Mouse (Mus musculus) limb, embryonic 13.5 days (tissue): ENCODE data around the gene Gm10644. TPM values are rescaled to one million over a fixed set of nuclear protein-coding genes. Genes with fewer than 3 reads are reported as not detected.
A peak's percentile ranks its signal among the peaks of the same experiment; 100 is the strongest.

ENCODE experiments used
- ATAC-seq: fragments of 200-750 bp; cut with Nextera tagmentation; 2 replicates; pipeline ENCODE4 v1.8.0; 2017; ENCODE audit warnings: low read depth, moderate number of reproducible peaks, moderate TSS enrichment; ENCODE audit not compliant: low FRiP score
- H3K27ac ChIP-seq: fragments of 300-500 bp; sonication (generic); 2 replicates; pipeline ENCODE4 v1.5.1; 2015; ENCODE audit warnings: inconsistent platforms, mild to moderate bottlenecking, moderate library complexity
- H3K27me3 ChIP-seq: fragments of 300-500 bp; sonication (generic); 2 replicates; pipeline ENCODE4 v1.6.1; 2015; ENCODE audit warnings: mild to moderate bottlenecking, inconsistent platforms
- H3K36me3 ChIP-seq: fragments of 300-500 bp; sonication (generic); 2 replicates; pipeline ENCODE4 v1.6.1; 2015; ENCODE audit warnings: inconsistent platforms, mild to moderate bottlenecking, moderate library complexity
- H3K4me1 ChIP-seq: fragments of 300-500 bp; sonication (generic); 2 replicates; pipeline ENCODE4 v1.6.1; 2015; ENCODE audit warnings: inconsistent platforms
- H3K4me2 ChIP-seq: fragments of 300-500 bp; sonication (generic); replicated peaks from 2 replicates; pipeline ENCODE4 v1.6.1; 2015; ENCODE audit warnings: inconsistent platforms, mild to moderate bottlenecking, moderate library complexity
- H3K4me3 ChIP-seq: fragments of 300-500 bp; sonication (generic); 2 replicates; pipeline ENCODE4 v1.5.1; 2015; ENCODE audit warnings: moderate library complexity, mild to moderate bottlenecking, inconsistent platforms
- H3K9ac ChIP-seq: fragments of 300-500 bp; sonication (generic); 2 replicates; pipeline ENCODE4 v1.6.1; 2015; ENCODE audit warnings: mild to moderate bottlenecking, inconsistent platforms
- H3K9me3 ChIP-seq: fragments of 300-500 bp; sonication (generic); 2 replicates; pipeline ENCODE4 v1.6.1; 2016; ENCODE audit warnings: inconsistent platforms
- WGBS: fragments of 180-500 bp; shearing (Covaris S2); methylation state at CpG from one replicate; pipeline ENCODE4 v1.1.7; 2015; 5-methylcytosine and 5-hydroxymethylcytosine counted together
- polyA plus RNA-seq: library from polyadenylated mRNA; unstranded; fragments of >200 nt; fragmentation: Nextera tagmentation; extraction: Ambion mirVana; gene quantifications from 2 replicates; pipeline ENCODE4 v1.2.1, GENCODE M21; 2015

The Gm10644 gene
- polyA plus RNA-seq, 1 experiment from 2014 or later = 0.43 TPM

DNA sequence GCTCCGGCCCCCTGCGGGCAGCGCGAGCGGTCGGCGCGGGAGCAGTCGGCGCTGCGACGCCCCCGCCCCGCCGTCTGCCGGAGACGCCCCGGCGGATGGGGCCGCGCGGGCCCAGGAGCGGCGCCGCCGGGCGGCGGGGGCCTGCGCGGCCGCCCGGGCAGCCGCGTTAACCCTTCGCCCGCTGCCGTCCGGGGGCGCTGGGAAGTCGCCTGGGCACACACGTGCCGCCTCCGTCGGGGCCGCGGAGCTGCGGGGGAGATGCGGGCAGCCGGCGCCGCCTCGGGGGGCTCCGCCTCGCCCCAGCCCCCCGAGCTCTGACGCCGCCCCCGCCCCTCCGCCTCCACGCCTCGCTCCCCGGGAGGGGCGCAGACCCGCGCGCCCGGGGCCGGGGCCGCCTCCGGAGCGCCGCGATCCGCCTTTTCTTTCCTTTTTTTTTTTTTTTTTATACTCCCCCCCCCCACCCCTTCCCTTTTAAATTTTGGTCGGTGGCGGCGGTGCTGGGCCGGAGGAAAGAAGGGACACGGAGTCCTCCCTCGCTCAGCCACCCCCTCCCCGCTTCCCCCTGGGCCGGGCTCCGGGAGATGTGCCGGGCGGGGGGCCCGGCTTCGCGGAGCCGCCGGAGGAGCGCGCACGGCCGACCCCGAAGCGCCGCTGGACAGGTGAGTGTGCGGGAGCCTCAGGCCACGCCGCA lies 54.6 kb downstream of the Gm10644 start:
- H3K4me3 ChIP-seq = peak overlapping the region; percentile 99
- no peaks in the 10 kb centered on the region for H3K9me3 ChIP-seq
- H3K27ac ChIP-seq = peak overlapping the region; percentile 99
- H3K36me3 ChIP-seq = peaks cover 2% of the 10 kb centered on the region
- peak; percentile 5; the same call in 1 of the 2 replicates for ATAC-seq
- peak overlapping the region; percentile 83 for H3K4me2 ChIP-seq
- peaks cover 64% of the 10 kb centered on the region for H3K4me1 ChIP-seq
- H3K9ac ChIP-seq = peak overlapping the region; percentile 94
- H3K27me3 ChIP-seq = peaks cover 6% of the 10 kb centered on the region
- WGBS = 0% methylated on average over 64 of the region's 100 CpGs

GRCm38 (mm10) chr8:83899363-83900252 lies 55.4 kb downstream of the Gm10644 start, which contains the start of gene Adgrl1:
TSS of gene Adgrl1 (plus strand) at chr8:83900105.
- Histone ChIP-seq H3K4me1 (peaks cover 56% of the 10 kb centered on the region), H3K9ac (peak within 1 kb of the TSS; percentile 94), H3K27ac (peak within 1 kb of the TSS; percentile 99), H3K4me3 (peak within 1 kb of the TSS; percentile 99), H3K27me3 (peaks cover 14% of the 10 kb centered on the region), H3K36me3 (no peaks in the 10 kb centered on the region), H3K4me2 (peak within 1 kb of the TSS; percentile 83), H3K9me3 (no peaks in the 10 kb centered on the region)
- under 1% methylated on average over 61 of the region's 70 CpGs for WGBS
- peak; percentile 91 for ATAC-seq

GRCm38 (mm10) chr8:83898985-83899362 lies 56.0 kb downstream of the Gm10644 start:
- H3K9ac ChIP-seq = peak overlapping the region; percentile 94
- peak overlapping the region; percentile 83 for H3K4me2 ChIP-seq
- peaks cover 20% of the 10 kb centered on the region for H3K27me3 ChIP-seq
- no peaks in the 10 kb centered on the region for H3K36me3 ChIP-seq
- peak overlapping the region; percentile 99 for H3K27ac ChIP-seq
- peaks cover 50% of the 10 kb centered on the region for H3K4me1 ChIP-seq
- no peaks in the 10 kb centered on the region for H3K9me3 ChIP-seq
- peak overlapping the region; percentile 99 for H3K4me3 ChIP-seq
- WGBS = 1% methylated on average over 13 of the region's 13 CpGs
- ATAC-seq = peak; percentile 52

DNA sequence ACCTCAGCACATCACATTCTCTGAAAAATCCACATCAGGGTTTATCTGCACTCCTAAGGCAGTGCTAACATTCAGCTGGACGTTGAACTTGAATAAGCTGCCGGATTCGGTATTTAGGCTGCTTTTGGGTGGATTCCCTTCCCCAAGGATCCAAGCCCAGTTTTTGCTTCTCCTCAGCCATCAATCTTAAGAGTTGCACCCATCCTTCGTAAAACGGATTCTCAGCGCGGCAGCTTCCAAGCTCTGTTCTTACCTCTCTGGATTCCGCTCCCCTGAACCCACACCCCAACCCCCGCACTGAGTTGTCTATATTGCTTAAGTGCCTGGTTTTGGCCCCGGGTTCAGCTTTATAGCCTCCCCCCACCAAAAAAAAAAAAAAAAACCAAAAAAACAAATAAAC lies 56.5 kb downstream of the Gm10644 start:
- H3K9ac ChIP-seq = peak overlapping the region; percentile 50; the same call in 1 of the 2 replicates

GRCm38 (mm10) chr8:83897211-83897610 lies 57.8 kb downstream of the Gm10644 start:
- H3K4me1 ChIP-seq = peaks cover 33% of the 10 kb centered on the region
- H3K9ac ChIP-seq = peak overlapping the region; percentile 45
- peak overlapping the region; percentile 83 for H3K4me2 ChIP-seq
- peak overlapping the region; percentile 37 for H3K4me3 ChIP-seq
- H3K36me3 ChIP-seq = no peaks in the 10 kb centered on the region
- 4% methylated on average over 26 of the region's 26 CpGs for WGBS
- no peak overlapping the region; the same call in 1 of the 2 replicates for H3K27ac ChIP-seq
- H3K27me3 ChIP-seq = peaks cover 27% of the 10 kb centered on the region
- no peak for ATAC-seq
- H3K9me3 ChIP-seq = no peaks in the 10 kb centered on the region

More for the DNA sequence above, 56.5 kb downstream of the Gm10644 start:
- Histone ChIP-seq H3K4me1 (peaks cover 45% of the 10 kb centered on the region), H3K36me3 (no peaks in the 10 kb centered on the region), H3K4me3 (peak overlapping the region; percentile 99), H3K4me2 (peak overlapping the region; percentile 83), H3K9me3 (no peaks in the 10 kb centered on the region), H3K27me3 (peaks cover 24% of the 10 kb centered on the region), H3K27ac (peak overlapping the region; percentile 99)
- WGBS = 1% methylated on average over 10 of the region's 10 CpGs
- no peak for ATAC-seq

- ATAC-seq = no peak
- peaks cover 25% of the 10 kb centered on the region for H3K4me1 ChIP-seq
- WGBS = 81% methylated on average over 7 of the region's 7 CpGs
- no peak overlapping the region for H3K4me2 ChIP-seq
- no peak overlapping the region for H3K27ac ChIP-seq
- no peak overlapping the region for H3K9ac ChIP-seq
- no peaks in the 10 kb centered on the region for H3K36me3 ChIP-seq
- no peaks in the 10 kb centered on the region for H3K9me3 ChIP-seq
- H3K27me3 ChIP-seq = peaks cover 27% of the 10 kb centered on the region
- no peak overlapping the region for H3K4me3 ChIP-seq
Measured at GRCm38 (mm10) chr8:83896461-83896860, 58.5 kb downstream of the Gm10644 start.

DNA sequence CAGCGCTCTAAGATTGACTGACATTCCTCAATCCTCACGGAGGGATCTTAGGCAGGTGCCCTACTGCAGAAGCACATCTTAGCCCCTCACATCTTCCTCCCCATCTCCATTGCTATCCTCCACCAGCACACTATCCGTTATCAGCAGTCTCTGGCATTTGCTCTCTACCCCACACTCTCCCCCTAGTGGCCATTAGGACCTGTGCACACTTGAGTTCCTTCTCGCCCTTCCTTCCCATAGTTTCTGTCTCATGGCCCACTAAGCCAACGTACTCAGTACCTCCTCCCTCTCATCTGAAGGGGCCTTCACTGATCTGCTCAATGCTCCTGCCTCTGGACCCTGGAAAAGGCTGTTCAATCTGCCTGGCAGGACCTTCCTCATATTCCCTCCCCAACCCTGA lies 59.1 kb downstream of the Gm10644 start:
- ATAC-seq = no peak
- no peak overlapping the region for H3K4me2 ChIP-seq
- H3K9ac ChIP-seq = no peak overlapping the region
- peaks cover 21% of the 10 kb centered on the region for H3K4me1 ChIP-seq
- 4% methylated on average over 5 of the region's 5 CpGs for WGBS
- H3K9me3 ChIP-seq = no peaks in the 10 kb centered on the region
- no peaks in the 10 kb centered on the region for H3K36me3 ChIP-seq
- H3K4me3 ChIP-seq = no peak overlapping the region
- H3K27ac ChIP-seq = no peak overlapping the region
- peaks cover 27% of the 10 kb centered on the region for H3K27me3 ChIP-seq

DNA sequence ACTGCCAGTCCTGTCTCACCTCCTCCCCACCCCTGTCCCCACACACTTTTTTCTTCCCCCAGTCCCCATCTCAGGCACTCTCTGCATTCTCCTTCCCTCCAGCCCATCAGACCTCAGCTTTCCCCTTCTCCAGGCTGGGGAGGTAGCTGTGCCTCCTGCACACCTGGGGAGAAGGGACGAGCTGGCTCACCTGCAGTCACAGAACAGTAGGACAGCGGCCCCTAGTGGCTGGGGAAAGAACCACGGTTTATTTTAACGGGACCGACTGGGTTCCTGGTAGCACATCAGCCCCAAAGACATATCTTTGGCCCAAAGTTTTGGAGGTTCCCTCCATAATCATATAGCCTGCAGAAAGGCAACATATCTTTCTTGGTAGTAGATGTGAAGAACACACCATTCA lies 61.1 kb downstream of the Gm10644 start:
- ATAC-seq = no peak

GRCm38 (mm10) chr8:83892061-83892460 lies 62.9 kb downstream of the Gm10644 start:
- Histone ChIP-seq H3K4me1 (peaks cover 3% of the 10 kb centered on the region; the same call in 1 of the 2 replicates), H3K9ac (no peak overlapping the region), H3K36me3 (no peaks in the 10 kb centered on the region), H3K9me3 (no peaks in the 10 kb centered on the region), H3K27ac (no peak overlapping the region), H3K4me3 (no peak overlapping the region), H3K27me3 (peaks cover 27% of the 10 kb centered on the region), H3K4me2 (no peak overlapping the region)
- ATAC-seq = no peak
- 55% methylated on average over 4 of the region's 4 CpGs for WGBS

More for the DNA sequence above, 61.1 kb downstream of the Gm10644 start:
- Histone ChIP-seq H3K27me3 (peaks cover 27% of the 10 kb centered on the region), H3K27ac (no peak overlapping the region), H3K4me2 (no peak overlapping the region), H3K4me3 (no peak overlapping the region), H3K4me1 (peaks cover 21% of the 10 kb centered on the region), H3K9ac (no peak overlapping the region), H3K36me3 (no peaks in the 10 kb centered on the region), H3K9me3 (no peaks in the 10 kb centered on the region)
- WGBS = under 1% methylated on average over 5 of the region's 5 CpGs

GRCm38 (mm10) chr8:83888409-83888808 lies 66.6 kb downstream of the Gm10644 start:
- Histone ChIP-seq H3K4me3 (no peak overlapping the region), H3K4me2 (no peak overlapping the region), H3K27ac (no peak overlapping the region), H3K4me1 (no peaks in the 10 kb centered on the region), H3K36me3 (no peaks in the 10 kb centered on the region), H3K9me3 (no peaks in the 10 kb centered on the region), H3K27me3 (0 out of 2 replicates have a peak, but pooled peaks cover 2% of the 10 kb centered on the region), H3K9ac (no peak overlapping the region)
- no peak for ATAC-seq
- 65% methylated on average over 2 of the region's 2 CpGs for WGBS
